Mouse (Mus musculus) liver, adult 2 months (tissue): Measurements from ENCODE around the gene 4921507P07Rik. TPM values are rescaled to one million over a fixed set of nuclear protein-coding genes. Genes with fewer than 3 reads are reported as not detected.
"Not testable (repeated sequence)": the region's sequence is repeated elsewhere in the genome, so short reads cannot be mapped to it uniquely, and the experiment has no call there.

Experiments
- DNase-seq: peaks from one replicate; pipeline ENCODE4 v3.0.0-alpha.2; 2011; ENCODE audit warnings: low read depth, low spot score; ENCODE audit errors: extremely low read depth
- H3K27ac ChIP-seq: fragments of 200-500 bp; replicated peaks from 2 replicates; pipeline ENCODE4 v1.5.1; 2012; ENCODE audit warnings: low read depth, mild to moderate bottlenecking, control low read depth, inconsistent platforms, low read length; ENCODE audit not compliant: insufficient read depth
- H3K27me3 ChIP-seq: fragments of 200-500 bp; 2 replicates; pipeline ENCODE4 v1.6.1; 2012; ENCODE audit warnings: mild to moderate bottlenecking, moderate library complexity, low read length, inconsistent platforms; ENCODE audit not compliant: control insufficient read depth, insufficient read depth
- H3K36me3 ChIP-seq: fragments of 200-500 bp; 2 replicates; pipeline ENCODE4 v1.6.1; 2012; ENCODE audit warnings: low read length, inconsistent platforms; ENCODE audit not compliant: control insufficient read depth, insufficient read depth
- H3K4me1 ChIP-seq: fragments of 200-500 bp; 2 replicates; pipeline ENCODE4 v1.6.1; 2011; ENCODE audit warnings: low read length; ENCODE audit not compliant: control insufficient read depth, insufficient read depth
- H3K4me3 ChIP-seq: fragments of 200-500 bp; 2 replicates; pipeline ENCODE4 v1.5.1; 2011; ENCODE audit warnings: low read depth, mild to moderate bottlenecking, control low read depth, low read length, moderate library complexity; ENCODE audit not compliant: insufficient read depth
- H3K79me2 ChIP-seq: fragments of 200-500 bp; 2 replicates; pipeline ENCODE4 v1.6.1; 2012; ENCODE audit warnings: inconsistent platforms, mild to moderate bottlenecking, low read length, moderate library complexity; ENCODE audit not compliant: control insufficient read depth, insufficient read depth
- H3K9ac ChIP-seq: fragments of 200-500 bp; 2 replicates; pipeline ENCODE4 v1.6.1; 2012; ENCODE audit warnings: low read depth, mild to moderate bottlenecking, control low read depth, inconsistent platforms, low read length
- CTCF ChIP-seq: fragments of 200-500 bp; IDR thresholded peaks from 2 replicates; pipeline ENCODE4 v1.5.1; 2011; ENCODE audit warnings: low read depth, low read length, control low read depth
- POLR2A ChIP-seq: fragments of 200-500 bp; IDR thresholded peaks from 2 replicates; pipeline ENCODE4 v1.6.1; 2011; ENCODE audit warnings: low read length, control low read depth; ENCODE audit not compliant: insufficient read depth; ENCODE audit errors: extremely low read depth
- WGBS: fragments of 180-500 bp; shearing (Covaris S2); methylation state at CpG from one replicate; pipeline ENCODE4 v1.1.7; 2018; 5-methylcytosine and 5-hydroxymethylcytosine counted together
- polyA plus RNA-seq: library from polyadenylated mRNA; depleted of rRNA; stranded (reverse); fragments of >200 nt; gene quantifications from 2 replicates; pipeline ENCODE4 v1.2.3, GENCODE M21; 2012
- total RNA-seq: library from RNA; depleted of rRNA; stranded (reverse); fragments of >200 nt; gene quantifications from 2 replicates; pipeline ENCODE4 v1.2.3, GENCODE M21; 2014

The 4921507P07Rik gene
- total and polyA plus RNA-seq, 2 experiments = 0.05 TPM; not detected in 1

DNA sequence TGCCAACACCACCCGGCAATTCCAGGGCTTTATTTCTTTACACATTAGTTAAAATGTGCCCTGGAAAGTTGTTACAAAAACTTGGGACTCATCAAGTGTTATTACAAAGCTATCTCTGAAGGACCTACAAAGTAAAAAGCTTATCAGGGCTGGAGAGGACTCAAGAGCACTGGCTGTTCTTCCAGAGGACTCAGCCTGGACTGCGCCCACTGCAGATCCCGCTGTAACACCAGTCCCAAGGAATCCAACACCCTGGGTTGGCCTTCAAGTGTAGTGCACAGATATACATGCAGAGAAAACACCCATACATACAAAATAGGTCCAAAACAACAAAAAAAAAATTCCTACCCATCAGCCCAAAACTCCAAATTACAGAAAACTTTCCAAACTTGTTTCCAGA, 32.8 kb downstream of the 4921507P07Rik start:
- peaks cover 11% of the 10 kb centered on the region for H3K36me3 ChIP-seq
- no peak overlapping the region for H3K27ac ChIP-seq
- H3K9ac ChIP-seq = no peak overlapping the region
- H3K79me2 ChIP-seq = no peaks in the 10 kb centered on the region; the same call in 1 of the 2 replicates
- H3K4me1 ChIP-seq = 0 out of 2 replicates have a peak, but pooled peaks cover 2% of the 10 kb centered on the region
- no peak for DNase-seq
- H3K27me3 ChIP-seq = no peaks in the 10 kb centered on the region
- H3K4me3 ChIP-seq = no peak overlapping the region
- TF ChIP-seq CTCF = no peak
- TF ChIP-seq POLR2A = no peak
- WGBS = 84% methylated on average over 3 of the region's 3 CpGs

DNA sequence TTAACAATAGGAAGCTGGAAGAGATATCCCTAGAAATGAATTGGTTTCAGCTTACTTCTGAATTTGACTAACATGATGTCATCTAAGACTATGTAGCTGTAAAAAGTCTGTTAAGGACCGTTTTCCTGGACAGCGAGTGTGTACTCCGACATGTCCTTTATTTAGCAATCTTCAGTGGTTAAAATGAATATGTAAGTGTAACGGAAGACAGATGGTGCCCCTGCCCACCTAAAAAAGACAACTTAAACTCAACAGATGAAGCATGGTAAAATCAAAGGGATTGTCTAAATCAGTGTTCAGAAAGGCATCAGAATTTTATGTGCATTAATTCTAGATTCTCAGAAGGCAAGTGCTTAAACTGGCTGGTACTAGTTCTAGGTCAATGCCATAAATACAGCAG, 34.0 kb downstream of the 4921507P07Rik start:
- 0 out of 2 replicates have a peak, but pooled peaks cover 2% of the 10 kb centered on the region for H3K4me1 ChIP-seq
- H3K79me2 ChIP-seq = no peaks in the 10 kb centered on the region; the same call in 1 of the 2 replicates
- H3K4me3 ChIP-seq = no peak overlapping the region
- no peak for DNase-seq
- peaks cover 11% of the 10 kb centered on the region for H3K36me3 ChIP-seq
- no peak overlapping the region for H3K9ac ChIP-seq
- no peak overlapping the region for H3K27ac ChIP-seq
- 96% methylated on average over 4 of the region's 4 CpGs for WGBS
- H3K27me3 ChIP-seq = no peaks in the 10 kb centered on the region
- TF ChIP-seq CTCF = no peak
- TF ChIP-seq POLR2A = no peak

GRCm38 (mm10) chr6:50560776-50561175, 35.7 kb downstream of the 4921507P07Rik start:
- Histone ChIP-seq H3K79me2 (no peaks in the 10 kb centered on the region; the same call in 1 of the 2 replicates), H3K27me3 (no peaks in the 10 kb centered on the region), H3K4me1 (0 out of 2 replicates have a peak, but pooled peaks cover 2% of the 10 kb centered on the region), H3K27ac (no peak overlapping the region), H3K36me3 (peaks cover 11% of the 10 kb centered on the region), H3K4me3 (no peak overlapping the region), H3K9ac (no peak overlapping the region)
- DNase-seq = no peak
- 93% methylated on average over 1 of the region's 1 CpGs for WGBS
- TF ChIP-seq CTCF (no peak), POLR2A (no peak)

DNA sequence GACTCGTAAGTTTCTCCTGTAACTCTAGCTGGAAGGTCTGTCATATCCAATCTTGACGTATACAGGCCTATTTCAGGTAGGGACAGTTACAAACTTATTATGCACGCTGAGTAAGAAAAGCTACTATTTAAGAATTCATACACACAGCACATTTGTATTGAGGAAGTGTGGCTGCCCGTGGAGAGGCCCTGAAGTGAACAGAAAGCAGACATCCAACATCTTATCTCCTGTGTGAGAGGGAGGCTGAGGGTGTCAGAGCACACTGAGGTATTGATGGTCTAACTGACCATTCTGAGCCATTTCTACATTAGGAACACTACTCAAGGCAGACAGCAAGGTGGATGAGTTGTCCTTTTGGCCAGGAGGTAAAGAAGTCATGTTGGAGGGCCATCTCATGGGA, 37.6 kb downstream of the 4921507P07Rik start:
- H3K4me3 ChIP-seq = no peak overlapping the region
- H3K79me2 ChIP-seq = no peaks in the 10 kb centered on the region
- H3K27ac ChIP-seq = no peak overlapping the region
- no peak overlapping the region for H3K9ac ChIP-seq
- WGBS = 82% methylated on average over 4 of the region's 4 CpGs
- no peaks in the 10 kb centered on the region for H3K27me3 ChIP-seq
- no peak for DNase-seq
- TF ChIP-seq POLR2A (no peak), CTCF (no peak)
- peaks cover 8% of the 10 kb centered on the region for H3K36me3 ChIP-seq
- H3K4me1 ChIP-seq = no peaks in the 10 kb centered on the region

DNA sequence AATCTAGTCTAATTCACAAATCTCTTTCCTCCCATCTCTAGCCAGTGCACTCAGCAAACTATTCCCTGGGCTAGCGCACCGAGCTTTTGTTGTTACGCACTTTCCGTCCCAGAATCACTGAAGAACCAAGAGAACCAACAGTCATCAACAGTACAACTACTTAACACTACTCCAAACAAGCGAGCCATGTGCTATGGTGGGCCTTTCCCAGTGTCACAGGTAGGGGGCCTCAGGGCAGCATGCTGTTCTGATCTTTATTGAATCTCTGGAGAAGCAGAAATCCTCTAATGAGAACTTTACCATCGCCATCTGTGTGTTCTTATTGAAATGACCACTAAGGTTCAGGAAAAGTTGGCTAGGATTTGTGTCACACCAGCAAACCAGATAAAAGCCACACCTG, 38.9 kb downstream of the 4921507P07Rik start:
- no peaks in the 10 kb centered on the region for H3K27me3 ChIP-seq
- H3K27ac ChIP-seq = no peak overlapping the region
- no peak for DNase-seq
- H3K4me1 ChIP-seq = no peaks in the 10 kb centered on the region
- no peaks in the 10 kb centered on the region for H3K79me2 ChIP-seq
- 0 out of 2 replicates have a peak, but pooled peaks have one; percentile 2 for TF ChIP-seq CTCF
- TF ChIP-seq POLR2A = no peak
- H3K9ac ChIP-seq = no peak overlapping the region
- H3K4me3 ChIP-seq = no peak overlapping the region
- no peaks in the 10 kb centered on the region for H3K36me3 ChIP-seq
- 93% methylated on average over 6 of the region's 6 CpGs for WGBS

GRCm38 (mm10) chr6:50554223-50554622, 42.2 kb downstream of the 4921507P07Rik start:
- H3K4me3 ChIP-seq, DNase-seq, H3K27me3 ChIP-seq, H3K79me2 ChIP-seq, H3K36me3 ChIP-seq, H3K27ac ChIP-seq, H3K4me1 ChIP-seq, H3K9ac ChIP-seq: not testable (repeated sequence)
- WGBS = 75% methylated on average over 2 of the region's 2 CpGs
